Mouse (Mus musculus) frontal cortex, postnatal 25 days (tissue): ENCODE results near the gene Cd3eap.
A peak's percentile ranks its signal among the peaks of the same experiment; 100 is the strongest.

ENCODE experiments used
- DNase-seq, 2 experiments: peaks; one replicate each; pipeline ENCODE4 v3.0.0; 2022; ENCODE audit warnings: low spot score in 2 of 2

Cd3eap gene

GRCm38 (mm10) chr7:19308454-19309277, 50.6 kb downstream of the Cd3eap start:
- peak; percentile 92 to 93 for DNase-seq

DNA sequence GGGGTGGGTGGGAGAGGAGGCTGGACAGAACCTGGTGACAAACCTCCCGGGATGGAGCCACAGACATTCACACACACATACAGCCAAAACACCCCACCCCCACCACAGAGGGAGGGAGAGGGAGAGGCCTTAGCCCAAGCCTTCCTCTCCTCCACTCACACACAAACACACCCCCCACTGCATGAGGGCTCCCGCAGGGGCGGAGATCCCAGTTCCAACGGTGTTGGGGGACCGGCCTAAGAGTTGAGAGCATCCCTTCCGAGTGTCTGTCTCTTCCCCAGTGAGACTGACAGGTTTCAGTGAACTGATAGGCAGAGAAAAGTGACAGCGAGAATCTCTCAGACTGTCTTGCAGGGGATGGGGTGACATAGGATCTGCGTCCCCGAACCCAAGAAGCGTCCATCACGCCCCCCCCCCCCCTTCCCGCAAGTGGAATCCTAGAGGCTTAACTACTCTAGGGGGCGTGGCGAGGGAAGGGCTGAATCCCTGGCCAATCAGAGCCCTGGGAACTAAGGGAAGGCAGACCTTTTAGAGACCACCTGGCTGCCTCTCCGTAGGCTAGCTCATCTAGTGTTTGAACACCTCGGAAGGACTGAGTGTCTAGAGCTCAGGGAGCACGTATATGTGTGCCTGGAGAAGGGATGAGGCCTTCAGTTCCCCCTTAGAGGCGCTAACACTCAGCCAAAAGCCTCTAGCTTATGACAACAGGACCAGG, 51.4 kb downstream of the Cd3eap start:
- DNase-seq = no peak

- DNase-seq = no peak
Measured at GRCm38 (mm10) chr7:19306819-19307738, 52.2 kb downstream of the Cd3eap start.
